Mouse (Mus musculus) limb, embryonic 11.5 days (tissue): ENCODE measurements around the gene Gjc2. TPM values are rescaled to one million over a fixed set of nuclear protein-coding genes. Genes with fewer than 3 reads are reported as not detected.

ENCODE experiments used
- ATAC-seq: fragments of 200-750 bp; cut with Nextera tagmentation; 2 replicates; pipeline ENCODE4 v1.8.0; 2017; ENCODE audit warnings: low read depth; ENCODE audit not compliant: insufficient number of reproducible peaks, low FRiP score, low TSS enrichment
- DNase-seq: peaks from one replicate; pipeline ENCODE4 v3.0.0-alpha.2; 2015; ENCODE audit warnings: low spot score
- H3K27ac ChIP-seq: fragments of 300-500 bp; sonication (generic); replicated peaks from 2 replicates; pipeline ENCODE4 v1.5.1; 2014; ENCODE audit warnings: low read depth, mild to moderate bottlenecking, low read length
- H3K27me3 ChIP-seq: fragments of 300-500 bp; sonication (generic); 2 replicates; pipeline ENCODE4 v1.6.1; 2014; ENCODE audit warnings: mild to moderate bottlenecking, low read length, mixed read lengths; ENCODE audit not compliant: control insufficient read depth, insufficient read depth
- H3K36me3 ChIP-seq: fragments of 300-500 bp; sonication (generic); 2 replicates; pipeline ENCODE4 v1.6.1; 2014; ENCODE audit warnings: mild to moderate bottlenecking, low read length, moderate library complexity, mixed read lengths; ENCODE audit not compliant: control insufficient read depth, insufficient read depth
- H3K4me1 ChIP-seq: fragments of 300-500 bp; sonication (generic); 2 replicates; pipeline ENCODE4 v1.6.1; 2014; ENCODE audit warnings: low read length, mixed read lengths; ENCODE audit not compliant: control insufficient read depth, insufficient read depth
- H3K4me2 ChIP-seq: fragments of 300-500 bp; sonication (generic); 2 replicates; pipeline ENCODE4 v1.6.1; 2014; ENCODE audit warnings: low read depth, mild to moderate bottlenecking, moderate library complexity; ENCODE audit not compliant: severe bottlenecking
- H3K4me3 ChIP-seq: fragments of 300-500 bp; sonication (generic); 2 replicates; pipeline ENCODE4 v1.5.1; 2014; ENCODE audit warnings: low read depth, low read length
- H3K9ac ChIP-seq: fragments of 300-500 bp; sonication (generic); 2 replicates; pipeline ENCODE4 v1.6.1; 2014; ENCODE audit warnings: mild to moderate bottlenecking, low read length
- H3K9me3 ChIP-seq: fragments of 300-500 bp; sonication (generic); 2 replicates; pipeline ENCODE4 v1.6.1; 2016; ENCODE audit warnings: low read length; ENCODE audit not compliant: control insufficient read depth
- WGBS: fragments of 180-500 bp; shearing (Covaris S2); extraction: QIAGEN DNeasy Blood & Tissue Kit; methylation state at CpG from one replicate; pipeline ENCODE4 v1.1.7; 2014; 5-methylcytosine and 5-hydroxymethylcytosine counted together
- polyA plus RNA-seq: library from polyadenylated mRNA; unstranded; fragments of >200 nt; fragmentation: Nextera tagmentation; extraction: Ambion mirVana; gene quantifications from 2 replicates; pipeline ENCODE4 v1.2.1, GENCODE M21; 2014

Gjc2 gene
- polyA plus RNA-seq, 1 experiment from 2014 or later = 0.15 TPM

- Histone ChIP-seq H3K36me3 (no peaks in the 10 kb centered on the region), H3K4me3 (peak overlapping the region; percentile 6; the same call in 1 of the 2 replicates), H3K9me3 (no peaks in the 10 kb centered on the region), H3K9ac (no peak overlapping the region), H3K27ac (no peak overlapping the region), H3K27me3 (peaks cover 44% of the 10 kb centered on the region), H3K4me2 (no peak overlapping the region; the same call in 1 of the 2 replicates), H3K4me1 (no peaks in the 10 kb centered on the region)
- 2% methylated on average over 48 of the region's 48 CpGs for WGBS
- ATAC-seq (no peak), DNase-seq (no peak)
These were observed 6.5 kb downstream of the Gjc2 start for GRCm38 (mm10) chr11:59176475-59176874.

- Histone ChIP-seq H3K9ac (no peak overlapping the region), H3K27me3 (peaks cover 44% of the 10 kb centered on the region), H3K36me3 (no peaks in the 10 kb centered on the region), H3K4me1 (no peaks in the 10 kb centered on the region), H3K27ac (no peak overlapping the region), H3K4me3 (no peak overlapping the region), H3K9me3 (no peaks in the 10 kb centered on the region), H3K4me2 (no peak overlapping the region)
- no peak for ATAC-seq
- DNase-seq = no peak
- WGBS = 60% methylated on average over 6 of the region's 6 CpGs
These were observed 8.7 kb downstream of the Gjc2 start for GRCm38 (mm10) chr11:59174189-59174838.

- Histone ChIP-seq H3K4me2 (no peak overlapping the region), H3K4me3 (no peak overlapping the region), H3K9me3 (no peaks in the 10 kb centered on the region), H3K9ac (no peak overlapping the region), H3K27me3 (peaks cover 10% of the 10 kb centered on the region), H3K4me1 (no peaks in the 10 kb centered on the region), H3K27ac (no peak overlapping the region), H3K36me3 (no peaks in the 10 kb centered on the region)
- ATAC-seq (no peak), DNase-seq (no peak)
- WGBS = 82% methylated on average over 4 of the region's 4 CpGs
These were observed 12.5 kb downstream of the Gjc2 start for GRCm38 (mm10) chr11:59170549-59170948.

GRCm38 (mm10) chr11:59169807-59170206 is 13.2 kb downstream of the Gjc2 start:
- Histone ChIP-seq H3K27me3 (peaks cover 3% of the 10 kb centered on the region), H3K27ac (no peak overlapping the region), H3K36me3 (no peaks in the 10 kb centered on the region), H3K4me1 (no peaks in the 10 kb centered on the region), H3K4me2 (no peak overlapping the region), H3K4me3 (no peak overlapping the region), H3K9me3 (no peaks in the 10 kb centered on the region), H3K9ac (no peak overlapping the region)
- WGBS = 54% methylated on average over 3 of the region's 3 CpGs
- ATAC-seq (no peak), DNase-seq (no peak)

- H3K27ac ChIP-seq = no peak overlapping the region
- DNase-seq (no peak), ATAC-seq (no peak)
- no peaks in the 10 kb centered on the region for H3K27me3 ChIP-seq
- no peaks in the 10 kb centered on the region for H3K36me3 ChIP-seq
- H3K9me3 ChIP-seq = no peaks in the 10 kb centered on the region
- H3K4me2 ChIP-seq = no peak overlapping the region
- H3K9ac ChIP-seq = no peak overlapping the region
- H3K4me3 ChIP-seq = no peak overlapping the region
- H3K4me1 ChIP-seq = no peaks in the 10 kb centered on the region
- 65% methylated on average over 2 of the region's 2 CpGs for WGBS
These were observed 17.3 kb downstream of the Gjc2 start for GRCm38 (mm10) chr11:59165616-59166241.

- no peak overlapping the region for H3K9ac ChIP-seq
- no peaks in the 10 kb centered on the region for H3K27me3 ChIP-seq
- H3K9me3 ChIP-seq = no peaks in the 10 kb centered on the region
- no peak overlapping the region for H3K27ac ChIP-seq
- no peaks in the 10 kb centered on the region for H3K4me1 ChIP-seq
- peak overlapping the region; percentile 47; the same call in 1 of the 2 replicates for H3K4me2 ChIP-seq
- no peak for DNase-seq
- no peak overlapping the region for H3K4me3 ChIP-seq
- 82% methylated on average over 9 of the region's 9 CpGs for WGBS
- no peaks in the 10 kb centered on the region for H3K36me3 ChIP-seq
- no peak for ATAC-seq
These were observed 18.6 kb downstream of the Gjc2 start for GRCm38 (mm10) chr11:59164384-59164783.

DNA sequence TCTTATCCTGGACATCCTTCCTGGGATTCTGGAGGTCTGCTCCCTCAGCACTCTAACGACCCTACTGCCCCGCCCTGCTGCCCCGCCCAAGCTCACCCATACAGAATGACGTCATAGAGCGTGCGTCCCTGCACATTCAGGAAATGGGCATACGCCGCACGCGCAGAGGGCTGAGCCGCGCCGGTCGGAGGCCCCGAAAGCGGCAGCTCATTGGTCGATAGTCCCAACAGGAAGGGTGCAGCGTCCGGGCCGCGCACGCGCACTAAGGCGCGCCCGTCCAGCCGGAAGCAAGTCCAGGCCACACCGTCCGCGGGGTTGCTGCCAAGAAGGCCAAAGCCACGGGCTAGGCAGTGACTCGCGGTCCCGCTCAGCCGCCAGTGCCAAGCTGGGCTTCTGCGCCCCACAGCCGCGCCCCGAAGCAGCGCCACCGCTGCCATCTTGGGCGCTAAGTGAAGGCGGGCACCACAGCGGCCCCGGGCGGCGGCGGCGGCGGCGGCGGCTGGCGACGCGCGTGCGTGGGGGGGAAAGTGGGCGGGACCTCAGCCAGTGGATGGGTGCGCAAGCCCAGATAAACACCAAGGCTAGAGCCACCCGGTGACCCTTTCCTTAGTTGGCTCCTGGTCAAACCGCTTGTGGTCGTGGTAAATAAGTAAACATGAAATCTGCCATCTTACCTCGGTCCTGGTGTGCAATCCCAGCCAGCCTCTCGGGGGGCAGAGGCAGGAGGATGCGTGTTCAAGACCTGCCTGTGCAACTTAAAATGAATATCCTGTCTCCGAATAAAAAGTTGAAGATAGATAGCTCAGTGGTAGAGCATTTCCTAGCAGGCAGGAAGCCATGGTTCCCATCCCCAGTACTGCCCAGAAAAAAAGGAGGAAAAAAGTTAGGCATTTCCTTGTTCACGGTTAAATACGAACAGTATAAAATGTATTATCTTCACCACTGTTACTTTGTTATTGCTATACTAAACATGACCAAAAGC is 19.5 kb downstream of the Gjc2 start, which contains the start of gene Iba57:
Gene Iba57, minus strand, starts transcription at position 485 of the 982 bp plus-strand sequence.
- ATAC-seq (peak; percentile 98), DNase-seq (peak; percentile 98)
- Histone ChIP-seq H3K27me3 (no peaks in the 10 kb centered on the region), H3K36me3 (no peaks in the 10 kb centered on the region), H3K9ac (peak within 1 kb of the TSS; percentile 93), H3K27ac (peak within 1 kb of the TSS; percentile 94), H3K4me1 (no peaks in the 10 kb centered on the region), H3K4me3 (peak within 1 kb of the TSS; percentile 79), H3K4me2 (peak within 1 kb of the TSS; percentile 47), H3K9me3 (no peaks in the 10 kb centered on the region)
- WGBS = 4% methylated on average over 63 of the region's 68 CpGs
